ENCODE assay signal across 8 mouse cellular contexts in the genomic region with DNA sequence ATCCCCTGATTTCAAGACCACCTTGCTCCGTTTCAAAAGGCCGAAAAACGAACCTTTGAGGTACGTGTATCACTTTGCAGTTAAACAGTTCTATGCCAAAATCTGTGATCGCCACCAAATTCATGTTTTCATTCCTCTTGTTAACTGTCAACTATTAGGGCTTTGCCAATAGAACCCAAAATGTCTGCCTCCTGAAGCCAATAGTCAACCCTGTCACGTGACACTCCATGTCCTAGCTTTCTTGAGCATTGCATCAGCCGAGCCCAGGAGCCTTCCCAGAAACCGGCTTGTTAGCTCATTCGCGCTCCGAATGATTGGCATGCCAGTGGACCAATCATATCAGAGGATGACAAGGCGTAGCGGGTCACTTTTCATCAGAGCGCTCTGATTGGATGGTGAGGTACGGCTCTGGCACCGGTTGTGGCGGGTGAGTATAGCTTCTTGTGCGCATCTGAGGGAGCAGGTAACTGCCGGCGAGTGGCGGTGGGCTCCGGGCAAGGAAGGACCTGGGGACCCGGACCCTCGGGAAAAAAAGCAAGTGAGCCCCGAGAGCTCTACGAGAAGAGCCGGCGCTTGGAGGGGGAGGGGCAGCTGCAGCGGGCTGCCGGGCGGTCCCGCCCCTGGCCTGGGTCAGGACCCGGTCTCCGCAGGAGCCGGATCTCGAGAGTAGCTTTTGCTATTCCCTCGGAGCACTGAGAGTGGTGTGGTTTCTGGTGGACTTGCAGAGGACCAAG. TPM values are rescaled to one million over a fixed set of nuclear protein-coding genes. Genes with fewer than 3 reads are reported as not detected.
DNase-seq lines count a peak whose midpoint lies in the region; ATAC-seq and TF ChIP-seq lines count a peak whose summit lies in the region.

No protein-coding gene starts in this region.

- peaks cover 4% of the 10 kb centered on the region; the same call in 1 of the 2 replicates for H3K4me1 ChIP-seq in cortical plate, adult 2 months (ENCODE audit: control insufficient read depth, insufficient read depth, low read length)
- H3K4me1 ChIP-seq in megakaryocyte, embryonic 14.5 days: peaks cover 44% of the 10 kb centered on the region

- no peaks in the 10 kb centered on the region for H3K27me3 ChIP-seq in megakaryocyte, embryonic 14.5 days (replicated peaks)

- H3K36me3 ChIP-seq in megakaryocyte, embryonic 14.5 days (replicated peaks; ENCODE audit: low read length): peaks cover 36% of the 10 kb centered on the region

- H3K4me3 ChIP-seq in cortical plate, adult 2 months (ENCODE audit: insufficient read depth, low read length): peak overlapping the region; percentile 63
- peak overlapping the region; percentile 95 for H3K4me3 ChIP-seq in megakaryocyte, embryonic 14.5 days (replicated peaks)

- no peak for TF ChIP-seq CTCF in cortical plate, adult 2 months (IDR thresholded peaks at IDR 0.05; ENCODE audit: extremely low read depth, insufficient read depth, low read length)

- peak; percentile 96 for ATAC-seq in activated CD4-positive, CD25-positive, alpha-beta regulatory T cell, adult 4 months

- DNase-seq in gastrocnemius, adult 8-10 months (ENCODE audit: low spot score in 2 of 2): peak; percentile 98
- peak; percentile 100 for DNase-seq in hindlimb bud, embryonic 11.5 days (ENCODE audit: extremely low spot score, low read depth, low spot score)
- peak; percentile 94 to 99 for DNase-seq in left cerebral cortex, adult 8-10 months (ENCODE audit: low spot score in 2 of 2)
- DNase-seq in right cerebral cortex, postnatal 10 days (ENCODE audit: low spot score in 2 of 2): peak; percentile 100
- peak; percentile 91 for DNase-seq in urinary bladder, postnatal 25 days (ENCODE audit: low spot score)

- peak; percentile 85 for TF ChIP-seq POLR2A in cortical plate, adult 2 months (IDR thresholded peaks at IDR 0.05; ENCODE audit: extremely low read depth, insufficient read depth, low read length)

- H3K27ac ChIP-seq in cortical plate, adult 2 months (ENCODE audit: insufficient read depth, low read length): peak overlapping the region; percentile 30

- no peaks in the 10 kb centered on the region for H3K9me3 ChIP-seq in megakaryocyte, embryonic 14.5 days

RNA-seq across cellular contexts. Expression of gene Aars, which starts 0.7 kb away (rescaled TPM):
- 10 to 100 TPM; 14.0 to 20.3 TPM for polyA plus RNA-seq in activated CD4-positive, CD25-positive, alpha-beta regulatory T cell, adult 4 months (2017; shearing (Covaris generic))
- 70.9 and 71.7 TPM in 2 replicates for polyA plus RNA-seq in cortical plate, adult 2 months (2012; rRNA removed)
- total RNA-seq in gastrocnemius, adult 8-10 months (2022): 10 to 100 TPM; 41.3 to 51.9 (median 48.3) TPM
- total RNA-seq in left cerebral cortex, adult 8-10 months (2022): 100 to 1,000 TPM in 1 of 4 experiments, 10 to 100 TPM in 3; 82.5 to 110 (median 95.8) TPM
- polyA plus RNA-seq in megakaryocyte, embryonic 14.5 days (2012; ENCODE audit: insufficient read depth, low replicate concordance): 29.9 and 34.3 TPM in 2 replicates

RNA-seq across cellular contexts. Expression of gene Ddx19b, which starts 2.1 kb away (rescaled TPM):
- 1 to 10 TPM; 6.5 to 8.2 TPM for polyA plus RNA-seq in activated CD4-positive, CD25-positive, alpha-beta regulatory T cell, adult 4 months (2017; shearing (Covaris generic))
- 13.0 and 13.4 TPM in 2 replicates for polyA plus RNA-seq in cortical plate, adult 2 months (2012; rRNA removed)
- total RNA-seq in gastrocnemius, adult 8-10 months (2022): 10 to 100 TPM; 12.2 to 15.2 (median 13.7) TPM
- 10 to 100 TPM; 17.9 to 20.5 (median 18.9) TPM for total RNA-seq in left cerebral cortex, adult 8-10 months (2022)
- 1.1 TPM in 1 of 2 replicates, not detected in the other for polyA plus RNA-seq in megakaryocyte, embryonic 14.5 days (2012; ENCODE audit: insufficient read depth, low replicate concordance)

RNA-seq across cellular contexts. Expression of gene Exosc6, which starts 22.5 kb away (rescaled TPM):
- polyA plus RNA-seq in activated CD4-positive, CD25-positive, alpha-beta regulatory T cell, adult 4 months (2017; shearing (Covaris generic)): not detected
- not detected in 2 replicates for polyA plus RNA-seq in cortical plate, adult 2 months (2012; rRNA removed)
- not detected for total RNA-seq in gastrocnemius, adult 8-10 months (2022)
- total RNA-seq in left cerebral cortex, adult 8-10 months (2022): not detected
- polyA plus RNA-seq in megakaryocyte, embryonic 14.5 days (2012; ENCODE audit: insufficient read depth, low replicate concordance): 17.8 and 46.3 TPM in 2 replicates

RNA-seq across cellular contexts. Expression of gene Ddx19a, which starts 36.0 kb away (rescaled TPM):
- 10 to 100 TPM; 13.2 to 14.0 TPM for polyA plus RNA-seq in activated CD4-positive, CD25-positive, alpha-beta regulatory T cell, adult 4 months (2017; shearing (Covaris generic))
- 23.8 TPM in 2 replicates for polyA plus RNA-seq in cortical plate, adult 2 months (2012; rRNA removed)
- 10 to 100 TPM; 28.7 to 31.0 (median 29.5) TPM for total RNA-seq in gastrocnemius, adult 8-10 months (2022)
- 10 to 100 TPM; 24.6 to 27.5 (median 26.4) TPM for total RNA-seq in left cerebral cortex, adult 8-10 months (2022)
- polyA plus RNA-seq in megakaryocyte, embryonic 14.5 days (2012; ENCODE audit: insufficient read depth, low replicate concordance): 5.2 and 18.4 TPM in 2 replicates

RNA-seq across cellular contexts. Expression of gene Clec18a, which starts 58.6 kb away (rescaled TPM):
- polyA plus RNA-seq in activated CD4-positive, CD25-positive, alpha-beta regulatory T cell, adult 4 months (2017; shearing (Covaris generic)): not detected
- 6.0 and 7.5 TPM in 2 replicates for polyA plus RNA-seq in cortical plate, adult 2 months (2012; rRNA removed)
- under 1 TPM; 0.13 to 0.54 (median 0.29) TPM for total RNA-seq in gastrocnemius, adult 8-10 months (2022)
- total RNA-seq in left cerebral cortex, adult 8-10 months (2022): 1 to 10 TPM; 2.3 to 4.0 (median 3.3) TPM
- polyA plus RNA-seq in megakaryocyte, embryonic 14.5 days (2012; ENCODE audit: insufficient read depth, low replicate concordance): not detected in 2 replicates

Comparison
In these comparisons a context has a peak if more than half of its experiments do, and no peak if none do; other contexts are left out.
1. Peak in every context shown above with its lines: DNase-seq, ATAC-seq, H3K4me3 ChIP-seq and H3K27ac ChIP-seq.
2. RNA of gene Exosc6, which starts 22.5 kb away (polyA plus RNA-seq): 17.8 to 46.3 TPM in megakaryocyte, embryonic 14.5 days; not detected in activated CD4-positive, CD25-positive, alpha-beta regulatory T cell, adult 4 months and not detected in cortical plate, adult 2 months; every median in the first group is over 10 times any median in the second.